In the genomic region with DNA sequence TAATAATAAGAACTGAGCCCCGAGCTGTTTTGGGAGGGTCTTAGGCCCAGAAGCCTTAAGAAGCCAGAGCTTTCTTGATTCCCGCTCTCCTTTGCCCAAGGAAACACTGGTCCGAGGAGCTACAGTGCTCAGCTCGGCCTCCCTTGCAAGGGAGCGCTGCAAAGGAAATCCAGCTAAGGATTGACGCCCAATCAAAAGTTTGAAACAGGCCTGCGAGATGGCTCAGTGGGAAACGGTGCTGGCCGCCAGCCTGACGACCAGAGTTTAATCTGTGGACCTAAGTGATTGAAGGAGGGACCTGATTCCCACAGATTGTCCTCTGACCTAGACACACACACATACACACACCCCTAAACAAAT, we compare ENCODE assay signal across 8 mouse cellular contexts. TPM values are rescaled to one million over a fixed set of nuclear protein-coding genes. Genes with fewer than 3 reads are reported as not detected.
DNase-seq lines count a peak whose midpoint lies in the region; ATAC-seq and TF ChIP-seq lines count a peak whose summit lies in the region.

No protein-coding gene starts in this region.

- H3K4me3 ChIP-seq in E14TG2a.4 (replicated peaks; ENCODE audit: low read length), result peak overlapping the region; percentile 81
- peak overlapping the region; percentile 69 for H3K4me3 ChIP-seq in forebrain, embryonic 16.5 days (replicated peaks; ENCODE audit: low read length)
- H3K4me3 ChIP-seq in neural tube, embryonic 15.5 days (replicated peaks), result peak overlapping the region; percentile 63

- no peaks in the 10 kb centered on the region for H3K9me3 ChIP-seq in E14TG2a.4 (ENCODE audit: low read length)
- H3K9me3 ChIP-seq in forebrain, embryonic 16.5 days (ENCODE audit: control insufficient read depth, low read length), result no peaks in the 10 kb centered on the region
- no peaks in the 10 kb centered on the region for H3K9me3 ChIP-seq in neural tube, embryonic 15.5 days (replicated peaks)

- peak overlapping the region; percentile 94 for H3K4me2 ChIP-seq in forebrain, embryonic 16.5 days (ENCODE audit: low read length)
- peak overlapping the region; percentile 98 for H3K4me2 ChIP-seq in neural tube, embryonic 15.5 days

- WGBS in forebrain, embryonic 16.5 days, result 15% methylated on average over 10 of the region's 10 CpGs
- WGBS in neural tube, embryonic 15.5 days, result 8% methylated on average over 10 of the region's 10 CpGs

- peaks cover 55% of the 10 kb centered on the region for H3K27me3 ChIP-seq in E14TG2a.4 (ENCODE audit: insufficient read depth, low read length)
- H3K27me3 ChIP-seq in forebrain, embryonic 16.5 days (replicated peaks; ENCODE audit: control insufficient read depth, insufficient read depth, low read length), result peaks cover 6% of the 10 kb centered on the region; the same call in 1 of the 2 replicates
- peaks cover 38% of the 10 kb centered on the region for H3K27me3 ChIP-seq in neural tube, embryonic 15.5 days (replicated peaks)

- H3K27ac ChIP-seq in forebrain, embryonic 16.5 days (ENCODE audit: low read length), result no peak overlapping the region
- no peak overlapping the region; the same call in 1 of the 2 replicates for H3K27ac ChIP-seq in neural tube, embryonic 15.5 days (replicated peaks)

- peaks cover 10% of the 10 kb centered on the region for H3K36me3 ChIP-seq in E14TG2a.4 (ENCODE audit: insufficient read depth, low read length)
- H3K36me3 ChIP-seq in forebrain, embryonic 16.5 days (ENCODE audit: control insufficient read depth, insufficient read depth), result no peaks in the 10 kb centered on the region
- no peaks in the 10 kb centered on the region for H3K36me3 ChIP-seq in neural tube, embryonic 15.5 days

- H3K4me1 ChIP-seq in E14TG2a.4 (replicated peaks; ENCODE audit: low read depth, low read length), result peaks cover 56% of the 10 kb centered on the region
- peaks cover 33% of the 10 kb centered on the region for H3K4me1 ChIP-seq in forebrain, embryonic 16.5 days (replicated peaks; ENCODE audit: control insufficient read depth, insufficient read depth, low read length)
- peaks cover 38% of the 10 kb centered on the region for H3K4me1 ChIP-seq in neural tube, embryonic 15.5 days

- no peak for TF ChIP-seq CTCF in E14TG2a.4 (conservative IDR thresholded peaks at IDR 0.05; ENCODE audit: low read length)

- DNase-seq in embryo, embryonic 10 days (ENCODE audit: low spot score), result peak; percentile 53
- DNase-seq in embryo, embryonic 9.5 days (ENCODE audit: extremely low spot score), result no peak
- DNase-seq in kidney, postnatal 4 days, result peak; percentile 33 to 54
- no peak for DNase-seq in frontal cortex, adult 2 months (ENCODE audit: extremely low spot score in 1 of 2, low spot score in 1 of 2)
- DNase-seq in left cerebral cortex, postnatal 14 days (ENCODE audit: low spot score in 2 of 2), result no peak

- intact Hi-C loops in left cerebral cortex, postnatal 14 days (cut with DNase I), result no loop called here

- no peak for ATAC-seq in forebrain, embryonic 16.5 days
- no peak for ATAC-seq in neural tube, embryonic 15.5 days (ENCODE audit: low FRiP score)

- H3K9ac ChIP-seq in forebrain, embryonic 16.5 days (replicated peaks; ENCODE audit: low read depth, low read length), result no peak overlapping the region
- H3K9ac ChIP-seq in neural tube, embryonic 15.5 days (replicated peaks), result peak overlapping the region; percentile 43; the same call in 1 of the 2 replicates

RNA-seq across cellular contexts. Expression of gene Abhd15, which starts 1.1 kb away (rescaled TPM):
- 1.4 and 1.8 TPM in 2 replicates for polyA plus RNA-seq in forebrain, embryonic 16.5 days (2015; fragmentation: Nextera tagmentation; extraction: Ambion mirVana)
- 2.1 and 3.4 TPM in 2 replicates for polyA plus RNA-seq in neural tube, embryonic 15.5 days (2015; fragmentation: Nextera tagmentation; extraction: Ambion mirVana)
- 0.48 and 0.66 TPM in 2 replicates for polyA plus RNA-seq in frontal cortex, adult 2 months (2012; rRNA removed)
- total RNA-seq in left cerebral cortex, postnatal 14 days (2021), result 1 to 10 TPM; 1.6 to 1.7 TPM

RNA-seq across cellular contexts. Expression of gene Trp53i13, which starts 2.0 kb away (rescaled TPM):
- polyA plus RNA-seq in forebrain, embryonic 16.5 days (2015; fragmentation: Nextera tagmentation; extraction: Ambion mirVana), result 13.0 and 14.9 TPM in 2 replicates
- polyA plus RNA-seq in neural tube, embryonic 15.5 days (2015; fragmentation: Nextera tagmentation; extraction: Ambion mirVana), result 15.3 and 20.3 TPM in 2 replicates
- 7.5 and 8.6 TPM in 2 replicates for polyA plus RNA-seq in frontal cortex, adult 2 months (2012; rRNA removed)
- total RNA-seq in left cerebral cortex, postnatal 14 days (2021), result 1 to 10 TPM; 4.9 to 5.8 TPM

RNA-seq across cellular contexts. Expression of gene Gm10392, which starts 5.2 kb away (rescaled TPM):
- polyA plus RNA-seq in forebrain, embryonic 16.5 days (2015; fragmentation: Nextera tagmentation; extraction: Ambion mirVana), result not detected in 2 replicates
- polyA plus RNA-seq in neural tube, embryonic 15.5 days (2015; fragmentation: Nextera tagmentation; extraction: Ambion mirVana), result 0.15 and 0.40 TPM in 2 replicates
- polyA plus RNA-seq in frontal cortex, adult 2 months (2012; rRNA removed), result not detected in 2 replicates
- total RNA-seq in left cerebral cortex, postnatal 14 days (2021), result not detected

RNA-seq across cellular contexts. Expression of gene Git1, which starts 20.4 kb away (rescaled TPM):
- polyA plus RNA-seq in forebrain, embryonic 16.5 days (2015; fragmentation: Nextera tagmentation; extraction: Ambion mirVana), result 14.1 and 16.3 TPM in 2 replicates
- polyA plus RNA-seq in neural tube, embryonic 15.5 days (2015; fragmentation: Nextera tagmentation; extraction: Ambion mirVana), result 13.9 and 14.0 TPM in 2 replicates
- 196 and 197 TPM in 2 replicates for polyA plus RNA-seq in frontal cortex, adult 2 months (2012; rRNA removed)
- total RNA-seq in left cerebral cortex, postnatal 14 days (2021), result 100 to 1,000 TPM; 150 to 153 TPM

RNA-seq across cellular contexts. Expression of gene Ankrd13b, which starts 24.3 kb away (rescaled TPM):
- polyA plus RNA-seq in forebrain, embryonic 16.5 days (2015; fragmentation: Nextera tagmentation; extraction: Ambion mirVana), result 33.1 and 38.4 TPM in 2 replicates
- polyA plus RNA-seq in neural tube, embryonic 15.5 days (2015; fragmentation: Nextera tagmentation; extraction: Ambion mirVana), result 31.5 and 41.3 TPM in 2 replicates
- polyA plus RNA-seq in frontal cortex, adult 2 months (2012; rRNA removed), result 140 and 156 TPM in 2 replicates
- 100 to 1,000 TPM; 127 to 129 TPM for total RNA-seq in left cerebral cortex, postnatal 14 days (2021)

Comparison
In these comparisons a context has a peak if more than half of its experiments do, and no peak if none do; other contexts are left out.
1. DNase-seq: peak in embryo, embryonic 10 days (single experiment) and kidney, postnatal 4 days (2 of 2); none in embryo, embryonic 9.5 days (single experiment), frontal cortex, adult 2 months (0 of 2) and left cerebral cortex, postnatal 14 days (0 of 2).
2. Peak in every context shown above with its lines, with median percentiles within 50 percentile points of each other: H3K4me3 ChIP-seq.